In genomic region chr11:68805148-68805547, GRCm38 (mm10) we compare ENCODE assay signal across 13 mouse cellular contexts.
DNase-seq lines count a peak whose midpoint lies in the region; ATAC-seq and TF ChIP-seq lines count a peak whose summit lies in the region.
"Had no signal": no experiment of that assay in that cellular context is flagged by ENCODE, and none has a peak within 500 bp of the region (broad histone marks: within the 10 kb centered on the region; RNA-seq: fewer than 3 reads in every experiment).

No protein-coding gene starts in this region.

- no peak overlapping the region for H3K4me2 ChIP-seq in hindbrain, postnatal 0 days (ENCODE audit: low read depth, low read length)
- no peak overlapping the region for H3K4me2 ChIP-seq in hindbrain, embryonic 13.5 days
- no peak overlapping the region for H3K4me2 ChIP-seq in midbrain, postnatal 0 days (ENCODE audit: low read depth, low read length, poor library complexity, severe bottlenecking)
- H3K4me2 ChIP-seq in hindbrain, embryonic 11.5 days (replicated peaks; ENCODE audit: low read depth, low read length) = no peak overlapping the region
- H3K4me2 ChIP-seq: liver, embryonic 11.5 days; midbrain, embryonic 13.5 days; neural tube, embryonic 15.5 days had no signal

- no peak overlapping the region for H3K27ac ChIP-seq in hindbrain, postnatal 0 days
- no peak overlapping the region for H3K27ac ChIP-seq in hindbrain, embryonic 13.5 days
- no peak overlapping the region for H3K27ac ChIP-seq in midbrain, postnatal 0 days (ENCODE audit: low read depth, low read length)
- no peak overlapping the region for H3K27ac ChIP-seq in midbrain, embryonic 10.5 days (replicated peaks)
- no peak overlapping the region for H3K27ac ChIP-seq in hindbrain, embryonic 11.5 days (ENCODE audit: low read depth, low read length)
- H3K27ac ChIP-seq: midbrain, embryonic 13.5 days; neural tube, embryonic 15.5 days had no signal

- no peak overlapping the region for H3K9ac ChIP-seq in hindbrain, postnatal 0 days (replicated peaks; ENCODE audit: low read length)
- no peak overlapping the region for H3K9ac ChIP-seq in hindbrain, embryonic 13.5 days
- H3K9ac ChIP-seq in midbrain, postnatal 0 days (replicated peaks; ENCODE audit: low read length, poor library complexity, severe bottlenecking) = no peak overlapping the region
- H3K9ac ChIP-seq in hindbrain, embryonic 11.5 days (ENCODE audit: low read depth, low read length) = no peak overlapping the region
- H3K9ac ChIP-seq: midbrain, embryonic 13.5 days; neural tube, embryonic 15.5 days had no signal

- peak; percentile 61 for TF ChIP-seq CTCF in hindbrain, postnatal 0 days (IDR thresholded peaks at IDR 0.05; ENCODE audit: low read depth)
- peak; percentile 71 for TF ChIP-seq CTCF in midbrain, postnatal 0 days (IDR thresholded peaks at IDR 0.05)
- TF ChIP-seq CTCF in brain, embryonic 14.5 days (IDR thresholded peaks at IDR 0.05; ENCODE audit: borderline replicate concordance, extremely low read depth, insufficient read depth, insufficient read length) = peak; percentile 37; the same call in 1 of the 2 replicates

- no peak for ATAC-seq in hindbrain, postnatal 0 days
- ATAC-seq in hindbrain, embryonic 13.5 days (ENCODE audit: low FRiP score) = no peak
- no peak for ATAC-seq in midbrain, postnatal 0 days (ENCODE audit: low FRiP score)
- no peak for ATAC-seq in hindbrain, embryonic 11.5 days (ENCODE audit: low FRiP score)
- ATAC-seq: midbrain, embryonic 13.5 days had no signal

- 64% methylated on average over 4 of the region's 4 CpGs for WGBS in hindbrain, postnatal 0 days
- 75% methylated on average over 4 of the region's 4 CpGs for WGBS in hindbrain, embryonic 13.5 days
- WGBS in midbrain, postnatal 0 days = 62% methylated on average over 4 of the region's 4 CpGs
- WGBS in midbrain, embryonic 10.5 days = 81% methylated on average over 4 of the region's 4 CpGs
- 82% methylated on average over 4 of the region's 4 CpGs for WGBS in hindbrain, embryonic 11.5 days

- H3K4me1 ChIP-seq in hindbrain, postnatal 0 days (ENCODE audit: insufficient read depth, low read length) = no peaks in the 10 kb centered on the region
- H3K4me1 ChIP-seq in hindbrain, embryonic 13.5 days (replicated peaks) = no peaks in the 10 kb centered on the region
- no peaks in the 10 kb centered on the region for H3K4me1 ChIP-seq in midbrain, postnatal 0 days (ENCODE audit: insufficient read depth, low read length)
- H3K4me1 ChIP-seq in midbrain, embryonic 10.5 days = no peaks in the 10 kb centered on the region
- no peaks in the 10 kb centered on the region for H3K4me1 ChIP-seq in hindbrain, embryonic 11.5 days (replicated peaks; ENCODE audit: control insufficient read depth, insufficient read depth, low read length)
- H3K4me1 ChIP-seq: midbrain, embryonic 13.5 days; neural tube, embryonic 15.5 days had no signal

- no peak overlapping the region for H3K4me3 ChIP-seq in hindbrain, postnatal 0 days (ENCODE audit: low read length)
- no peak overlapping the region for H3K4me3 ChIP-seq in hindbrain, embryonic 13.5 days
- H3K4me3 ChIP-seq in midbrain, postnatal 0 days (ENCODE audit: low read depth, low read length) = no peak overlapping the region
- H3K4me3 ChIP-seq in midbrain, embryonic 10.5 days = no peak overlapping the region
- H3K4me3 ChIP-seq in hindbrain, embryonic 11.5 days (ENCODE audit: low read depth, low read length) = no peak overlapping the region
- H3K4me3 ChIP-seq: midbrain, embryonic 13.5 days; neural tube, embryonic 15.5 days had no signal

- peak; percentile 49 for DNase-seq in hindbrain, postnatal 0 days (ENCODE audit: low spot score)
- peak; percentile 39 for DNase-seq in midbrain, postnatal 0 days (ENCODE audit: low spot score)
- no peak for DNase-seq in midbrain, embryonic 10.5 days (ENCODE audit: low spot score)
- peak; percentile 28 for DNase-seq in brain, embryonic 14.5 days (ENCODE audit: low read depth)
- DNase-seq in spleen, postnatal 4 days (ENCODE audit: low spot score in 2 of 2) = no peak
- no peak for DNase-seq in hindbrain, embryonic 11.5 days (ENCODE audit: low spot score)
- DNase-seq: adrenal gland, postnatal 14 days; gastrocnemius, postnatal 10 days; kidney, adult 18-20 months had no signal

- TF ChIP-seq POLR2A in brain, embryonic 14.5 days (IDR thresholded peaks at IDR 0.05; ENCODE audit: borderline replicate concordance, extremely low read depth, insufficient read depth, insufficient read length, poor library complexity, severe bottlenecking) = no peak

- H3K27me3 ChIP-seq in hindbrain, postnatal 0 days (ENCODE audit: insufficient read depth, low read length) = no peaks in the 10 kb centered on the region
- H3K27me3 ChIP-seq in hindbrain, embryonic 13.5 days = no peaks in the 10 kb centered on the region
- no peaks in the 10 kb centered on the region for H3K27me3 ChIP-seq in midbrain, postnatal 0 days (ENCODE audit: insufficient read depth, low read length)
- no peaks in the 10 kb centered on the region for H3K27me3 ChIP-seq in midbrain, embryonic 10.5 days (ENCODE audit: low read depth, poor library complexity, severe bottlenecking)
- H3K27me3 ChIP-seq in hindbrain, embryonic 11.5 days (ENCODE audit: control insufficient read depth, insufficient read depth, low read length) = no peaks in the 10 kb centered on the region
- H3K27me3 ChIP-seq: midbrain, embryonic 13.5 days; neural tube, embryonic 15.5 days had no signal

- H3K9me3 ChIP-seq in hindbrain, postnatal 0 days (ENCODE audit: low read length) = no peaks in the 10 kb centered on the region
- no peaks in the 10 kb centered on the region for H3K9me3 ChIP-seq in hindbrain, embryonic 13.5 days
- H3K9me3 ChIP-seq in midbrain, postnatal 0 days (ENCODE audit: low read length) = no peaks in the 10 kb centered on the region
- no peaks in the 10 kb centered on the region for H3K9me3 ChIP-seq in midbrain, embryonic 10.5 days (replicated peaks)
- no peaks in the 10 kb centered on the region for H3K9me3 ChIP-seq in hindbrain, embryonic 11.5 days (ENCODE audit: control insufficient read depth, low read length)
- H3K9me3 ChIP-seq: midbrain, embryonic 13.5 days; neural tube, embryonic 15.5 days had no signal

- H3K36me3 ChIP-seq in hindbrain, postnatal 0 days (ENCODE audit: insufficient read depth, low read length) = peaks cover 92% of the 10 kb centered on the region
- peaks cover 97% of the 10 kb centered on the region for H3K36me3 ChIP-seq in hindbrain, embryonic 13.5 days
- peaks cover 86% of the 10 kb centered on the region for H3K36me3 ChIP-seq in midbrain, postnatal 0 days (ENCODE audit: insufficient read depth, low read length)
- peaks cover 100% of the 10 kb centered on the region for H3K36me3 ChIP-seq in midbrain, embryonic 10.5 days
- H3K36me3 ChIP-seq in hindbrain, embryonic 11.5 days (ENCODE audit: control insufficient read depth, insufficient read depth, low read length) = peaks cover 46% of the 10 kb centered on the region

Comparison
In these comparisons a context has a peak if more than half of its experiments do, and no peak if none do; other contexts are left out.
1. DNase-seq: peak in hindbrain, postnatal 0 days (single experiment), midbrain, postnatal 0 days (single experiment) and brain, embryonic 14.5 days (single experiment); none in midbrain, embryonic 10.5 days (single experiment), spleen, postnatal 4 days (0 of 2) and hindbrain, embryonic 11.5 days (single experiment).
2. Peak in every context shown above with its lines, with median percentiles within 50 percentile points of each other: CTCF ChIP-seq.